Mouse (Mus musculus): Measurements from ENCODE around the gene Mlh1. TPM values are rescaled to one million over a fixed set of nuclear protein-coding genes. Genes with fewer than 3 reads are reported as not detected.

Gene Mlh1
- polyA plus RNA-seq (2015; fragmentation: Nextera tagmentation; extraction: Ambion mirVana) = 30.0 and 32.2 TPM in 2 replicates

DNA sequence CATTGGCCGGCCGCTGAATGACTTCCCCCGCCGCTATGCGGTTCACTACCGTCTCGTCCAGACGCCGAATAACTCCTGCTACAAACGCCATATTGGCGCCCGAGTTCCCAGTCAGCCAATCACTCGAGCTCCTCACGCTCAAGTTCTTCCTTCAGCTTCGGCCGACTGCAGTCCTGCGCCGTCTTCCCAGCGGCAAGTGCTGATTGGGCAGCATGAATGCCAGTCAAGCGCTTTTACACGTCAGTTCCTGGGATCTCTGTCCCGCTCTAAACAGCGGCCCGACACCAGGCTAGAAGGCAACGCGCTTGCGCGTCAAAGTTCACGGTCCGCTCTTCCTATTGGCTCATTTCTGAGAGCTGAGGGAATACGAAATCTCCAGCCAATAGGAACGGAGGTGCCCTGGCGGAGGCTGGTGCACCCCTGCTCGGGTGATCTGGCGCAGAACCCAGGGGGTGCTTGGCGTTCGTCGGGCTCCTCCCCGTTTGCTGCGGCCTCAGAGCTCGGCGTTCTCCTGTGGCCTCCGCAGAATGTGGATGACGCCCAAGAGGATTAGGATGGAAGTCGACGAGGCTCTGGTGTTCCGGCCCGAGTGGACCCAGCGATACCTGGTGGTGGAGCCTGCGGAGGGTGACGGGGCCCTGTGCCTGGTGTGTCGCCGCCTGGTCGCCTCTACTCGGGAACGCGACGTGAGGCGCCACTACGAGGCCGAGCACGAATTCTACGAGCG, at the start of gene Mlh1, which contains the start of gene Epm2aip1:
Gene Mlh1 (minus strand): TSS at position 358 of the 727 bp plus-strand sequence.
Gene Epm2aip1 (plus strand): TSS at position 496 of the 727 bp plus-strand sequence.
- peak within 1 kb of the TSS; percentile 93 for H3K9ac ChIP-seq (replicated peaks; ENCODE audit: low read depth, low read length)
- H3K36me3 ChIP-seq (ENCODE audit: control insufficient read depth, insufficient read depth) = peaks cover 2% of the 10 kb centered on the region; the same call in 1 of the 2 replicates
- no peaks in the 10 kb centered on the region for H3K27me3 ChIP-seq (replicated peaks; ENCODE audit: control insufficient read depth, insufficient read depth, low read length)
- H3K4me1 ChIP-seq (replicated peaks; ENCODE audit: control insufficient read depth, insufficient read depth, low read length) = peaks cover 38% of the 10 kb centered on the region
- H3K4me3 ChIP-seq (replicated peaks; ENCODE audit: low read length) = peak within 1 kb of the TSS; percentile 89
- ATAC-seq = peak; percentile 99
- peak within 1 kb of the TSS; percentile 83 for H3K4me2 ChIP-seq (ENCODE audit: low read length)
- no peaks in the 10 kb centered on the region for H3K9me3 ChIP-seq (ENCODE audit: control insufficient read depth, low read length)
- WGBS = under 1% methylated on average over 64 of the region's 64 CpGs
- H3K27ac ChIP-seq (ENCODE audit: low read length) = peak within 1 kb of the TSS; percentile 95

DNA sequence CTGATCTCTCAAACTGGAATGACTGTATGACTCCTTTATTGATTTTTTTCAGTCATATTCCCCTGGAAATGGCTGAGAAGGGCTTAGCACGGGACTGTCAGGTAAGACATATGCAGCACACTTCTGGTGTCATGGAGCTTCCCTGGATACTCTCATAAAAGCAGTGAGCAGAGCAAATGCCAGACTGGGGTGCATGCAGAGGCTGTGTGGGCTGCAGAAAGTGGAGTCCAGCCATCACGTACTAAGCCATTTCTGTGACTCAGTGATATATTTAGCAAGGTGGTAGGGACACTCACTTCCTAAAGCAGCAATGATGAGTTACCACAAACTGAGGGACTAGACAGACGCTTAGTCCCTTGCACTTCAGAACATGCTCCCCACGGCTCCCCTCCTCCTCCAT, 49.3 kb upstream of the Mlh1 start:
- 83% methylated on average over 4 of the region's 4 CpGs for WGBS
- Histone ChIP-seq H3K4me3 (replicated peaks; ENCODE audit: low read length) (no peak overlapping the region), H3K4me1 (replicated peaks; ENCODE audit: control insufficient read depth, insufficient read depth, low read length) (no peaks in the 10 kb centered on the region), H3K4me2 (ENCODE audit: low read length) (no peak overlapping the region), H3K27me3 (replicated peaks; ENCODE audit: control insufficient read depth, insufficient read depth, low read length) (no peaks in the 10 kb centered on the region), H3K9ac (replicated peaks; ENCODE audit: low read depth, low read length) (no peak overlapping the region), H3K27ac (ENCODE audit: low read length) (no peak overlapping the region), H3K36me3 (ENCODE audit: control insufficient read depth, insufficient read depth) (no peaks in the 10 kb centered on the region), H3K9me3 (ENCODE audit: control insufficient read depth, low read length) (no peaks in the 10 kb centered on the region)
- no peak for ATAC-seq

DNA sequence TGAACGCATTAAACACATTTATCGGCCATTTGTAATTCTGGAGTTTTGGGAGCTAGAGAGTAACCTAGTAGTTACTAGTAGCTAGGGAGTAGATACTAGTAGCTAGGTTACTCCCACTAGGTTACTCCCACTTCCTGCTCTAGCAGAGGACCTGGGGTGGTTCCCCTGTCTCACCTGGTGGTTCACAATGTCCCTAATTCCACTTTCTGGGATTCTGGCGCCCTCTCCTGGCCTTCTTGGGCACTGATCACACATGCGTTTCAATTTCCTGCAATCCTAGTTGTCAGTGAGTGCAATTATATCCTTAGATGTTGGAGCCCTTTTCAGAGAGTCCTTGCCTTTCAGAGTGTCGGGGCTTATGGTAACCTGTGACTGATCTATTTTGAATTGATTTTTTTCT, 42.6 kb upstream of the Mlh1 start:
- no peaks in the 10 kb centered on the region for H3K36me3 ChIP-seq (ENCODE audit: control insufficient read depth, insufficient read depth)
- H3K27me3 ChIP-seq (replicated peaks; ENCODE audit: control insufficient read depth, insufficient read depth, low read length) = peaks cover 36% of the 10 kb centered on the region
- ATAC-seq = no peak
- peaks cover 15% of the 10 kb centered on the region for H3K4me1 ChIP-seq (replicated peaks; ENCODE audit: control insufficient read depth, insufficient read depth, low read length)
- no peak overlapping the region for H3K4me2 ChIP-seq (ENCODE audit: low read length)
- no peak overlapping the region for H3K4me3 ChIP-seq (replicated peaks; ENCODE audit: low read length)
- H3K27ac ChIP-seq (ENCODE audit: low read length) = no peak overlapping the region
- H3K9me3 ChIP-seq (ENCODE audit: control insufficient read depth, low read length) = no peaks in the 10 kb centered on the region; the same call in 1 of the 2 replicates
- H3K9ac ChIP-seq (replicated peaks; ENCODE audit: low read depth, low read length) = no peak overlapping the region
- 35% methylated on average over 5 of the region's 5 CpGs for WGBS

DNA sequence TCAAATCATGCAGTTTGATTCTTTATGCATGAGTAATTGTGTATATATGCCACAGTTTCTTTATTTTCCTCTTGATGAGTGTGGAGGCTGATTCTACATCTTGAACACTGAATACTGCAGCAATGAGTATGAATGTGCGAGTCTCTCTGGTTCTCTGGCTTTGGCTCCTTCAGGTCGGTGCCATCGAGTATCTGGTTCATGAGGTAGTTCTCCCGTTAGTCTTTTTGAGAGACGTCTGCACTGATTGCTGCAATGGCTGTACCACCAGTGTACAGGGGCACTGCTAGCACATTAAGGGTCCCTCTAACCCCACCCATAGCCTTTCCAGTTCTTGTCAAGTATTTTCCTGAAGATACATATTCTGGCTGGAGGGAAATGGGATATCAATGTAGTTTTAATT, 42.2 kb upstream of the Mlh1 start:
- peaks cover 15% of the 10 kb centered on the region for H3K4me1 ChIP-seq (replicated peaks; ENCODE audit: control insufficient read depth, insufficient read depth, low read length)
- no peaks in the 10 kb centered on the region; the same call in 1 of the 2 replicates for H3K9me3 ChIP-seq (ENCODE audit: control insufficient read depth, low read length)
- no peaks in the 10 kb centered on the region for H3K36me3 ChIP-seq (ENCODE audit: control insufficient read depth, insufficient read depth)
- 16% methylated on average over 5 of the region's 5 CpGs for WGBS
- H3K4me3 ChIP-seq (replicated peaks; ENCODE audit: low read length) = no peak overlapping the region
- no peak overlapping the region for H3K27ac ChIP-seq (ENCODE audit: low read length)
- H3K27me3 ChIP-seq (replicated peaks; ENCODE audit: control insufficient read depth, insufficient read depth, low read length) = peaks cover 37% of the 10 kb centered on the region
- no peak for ATAC-seq
- H3K9ac ChIP-seq (replicated peaks; ENCODE audit: low read depth, low read length) = no peak overlapping the region
- no peak overlapping the region for H3K4me2 ChIP-seq (ENCODE audit: low read length)

DNA sequence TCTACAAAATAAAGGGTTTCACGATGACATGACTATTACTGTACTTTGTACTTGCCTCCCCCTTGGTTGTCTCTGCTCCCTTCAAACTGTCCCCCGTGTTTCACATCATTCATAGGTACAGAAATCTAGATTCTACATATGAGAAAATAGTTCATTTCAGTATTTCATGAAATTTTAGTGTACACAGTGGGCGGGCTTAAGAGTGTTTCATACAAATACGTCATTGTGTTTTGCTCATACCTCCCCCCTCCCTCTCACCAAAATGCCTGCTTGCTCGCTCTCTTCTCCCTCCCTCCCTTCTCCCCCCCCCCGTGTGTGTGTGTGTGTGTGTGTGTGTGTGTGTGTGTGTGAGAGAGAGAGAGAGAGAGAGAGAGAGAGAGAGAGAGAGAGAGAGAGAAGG, 41.7 kb upstream of the Mlh1 start:
- no peaks in the 10 kb centered on the region; the same call in 1 of the 2 replicates for H3K9me3 ChIP-seq (ENCODE audit: control insufficient read depth, low read length)
- H3K9ac ChIP-seq (replicated peaks; ENCODE audit: low read depth, low read length) = no peak overlapping the region
- peak overlapping the region; percentile 83 for H3K4me2 ChIP-seq (ENCODE audit: low read length)
- no peak overlapping the region for H3K27ac ChIP-seq (ENCODE audit: low read length)
- no peak overlapping the region; the same call in 1 of the 2 replicates for H3K4me3 ChIP-seq (replicated peaks; ENCODE audit: low read length)
- peaks cover 37% of the 10 kb centered on the region for H3K27me3 ChIP-seq (replicated peaks; ENCODE audit: control insufficient read depth, insufficient read depth, low read length)
- WGBS = 11% methylated on average over 4 of the region's 6 CpGs
- H3K4me1 ChIP-seq (replicated peaks; ENCODE audit: control insufficient read depth, insufficient read depth, low read length) = peaks cover 15% of the 10 kb centered on the region
- H3K36me3 ChIP-seq (ENCODE audit: control insufficient read depth, insufficient read depth) = no peaks in the 10 kb centered on the region
- ATAC-seq = no peak

DNA sequence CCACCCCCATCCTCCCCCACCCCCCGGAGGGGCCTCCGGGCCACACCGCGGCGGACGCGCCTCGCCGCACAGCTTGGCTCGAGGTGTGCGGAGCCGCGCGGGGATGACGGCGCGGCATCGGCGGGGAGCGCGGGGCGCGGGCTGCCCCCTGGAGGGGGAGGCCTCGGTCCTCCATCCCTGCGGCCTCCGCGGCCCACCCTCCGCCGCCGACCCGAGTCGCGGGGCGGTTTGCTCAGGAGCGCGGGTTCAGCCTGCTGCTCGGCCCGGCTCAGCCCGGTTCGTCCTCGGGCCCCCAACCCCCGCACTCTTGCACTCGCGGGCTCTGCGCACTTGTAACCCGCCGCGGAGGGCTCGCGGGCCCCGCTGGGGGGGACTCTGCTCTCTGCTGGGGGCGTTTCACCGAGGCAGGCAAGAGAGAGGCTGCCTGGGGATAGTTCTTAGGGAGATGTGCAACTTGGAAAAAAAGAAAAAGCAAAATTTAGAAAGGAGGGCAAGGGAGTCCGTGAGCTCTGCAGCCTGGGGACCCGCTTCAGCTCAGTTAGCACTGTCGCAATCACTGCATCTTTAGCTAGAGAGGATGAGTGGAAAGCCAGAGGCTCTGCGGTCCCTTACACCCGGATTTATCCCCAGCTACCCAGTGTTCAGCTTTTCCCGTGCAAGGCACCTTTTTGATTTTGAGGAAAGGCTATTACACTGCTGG, 41.0 kb upstream of the Mlh1 start:
- Histone ChIP-seq H3K4me1 (replicated peaks; ENCODE audit: control insufficient read depth, insufficient read depth, low read length) (peaks cover 15% of the 10 kb centered on the region), H3K9ac (replicated peaks; ENCODE audit: low read depth, low read length) (peak overlapping the region; percentile 61), H3K9me3 (ENCODE audit: control insufficient read depth, low read length) (no peaks in the 10 kb centered on the region; the same call in 1 of the 2 replicates), H3K27ac (ENCODE audit: low read length) (no peak overlapping the region), H3K36me3 (ENCODE audit: control insufficient read depth, insufficient read depth) (no peaks in the 10 kb centered on the region), H3K4me3 (replicated peaks; ENCODE audit: low read length) (peak overlapping the region; percentile 58), H3K4me2 (ENCODE audit: low read length) (peak overlapping the region; percentile 83), H3K27me3 (replicated peaks; ENCODE audit: control insufficient read depth, insufficient read depth, low read length) (peaks cover 37% of the 10 kb centered on the region)
- WGBS = under 1% methylated on average over 36 of the region's 59 CpGs
- peak; percentile 62 for ATAC-seq

DNA sequence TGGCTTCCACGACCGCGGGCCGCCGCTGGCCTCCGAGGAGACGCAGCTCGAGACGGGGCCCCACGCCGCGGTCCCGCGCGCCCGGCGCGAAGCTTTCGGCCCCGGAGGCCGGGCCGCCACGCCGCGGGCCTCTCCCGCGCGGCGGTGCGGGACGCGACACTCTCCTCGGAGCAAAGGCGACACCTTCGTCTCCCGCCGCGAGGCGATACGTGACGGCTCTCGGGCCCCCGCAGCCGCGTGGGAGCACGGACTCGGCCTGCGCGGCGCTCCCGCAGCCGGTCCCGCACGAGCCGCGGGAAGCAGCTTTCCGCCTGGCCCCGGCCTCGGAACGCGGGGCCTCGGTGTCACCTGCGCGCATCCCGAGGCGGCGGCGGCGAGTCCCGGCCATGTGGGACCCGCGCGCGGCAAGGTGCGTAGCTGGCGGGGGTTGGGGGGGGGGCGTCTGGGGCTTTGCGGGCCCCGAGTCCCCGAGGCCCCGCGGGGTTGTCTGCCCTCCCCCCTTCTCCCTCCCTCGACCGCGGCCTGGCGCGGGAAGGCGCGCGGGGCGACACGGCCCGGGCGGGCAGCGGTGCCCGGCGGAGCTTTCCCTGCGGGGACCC, 40.4 kb upstream of the Mlh1 start:
- H3K27ac ChIP-seq (ENCODE audit: low read length) = no peak overlapping the region
- ATAC-seq = peak; percentile 60
- peaks cover 37% of the 10 kb centered on the region for H3K27me3 ChIP-seq (replicated peaks; ENCODE audit: control insufficient read depth, insufficient read depth, low read length)

DNA sequence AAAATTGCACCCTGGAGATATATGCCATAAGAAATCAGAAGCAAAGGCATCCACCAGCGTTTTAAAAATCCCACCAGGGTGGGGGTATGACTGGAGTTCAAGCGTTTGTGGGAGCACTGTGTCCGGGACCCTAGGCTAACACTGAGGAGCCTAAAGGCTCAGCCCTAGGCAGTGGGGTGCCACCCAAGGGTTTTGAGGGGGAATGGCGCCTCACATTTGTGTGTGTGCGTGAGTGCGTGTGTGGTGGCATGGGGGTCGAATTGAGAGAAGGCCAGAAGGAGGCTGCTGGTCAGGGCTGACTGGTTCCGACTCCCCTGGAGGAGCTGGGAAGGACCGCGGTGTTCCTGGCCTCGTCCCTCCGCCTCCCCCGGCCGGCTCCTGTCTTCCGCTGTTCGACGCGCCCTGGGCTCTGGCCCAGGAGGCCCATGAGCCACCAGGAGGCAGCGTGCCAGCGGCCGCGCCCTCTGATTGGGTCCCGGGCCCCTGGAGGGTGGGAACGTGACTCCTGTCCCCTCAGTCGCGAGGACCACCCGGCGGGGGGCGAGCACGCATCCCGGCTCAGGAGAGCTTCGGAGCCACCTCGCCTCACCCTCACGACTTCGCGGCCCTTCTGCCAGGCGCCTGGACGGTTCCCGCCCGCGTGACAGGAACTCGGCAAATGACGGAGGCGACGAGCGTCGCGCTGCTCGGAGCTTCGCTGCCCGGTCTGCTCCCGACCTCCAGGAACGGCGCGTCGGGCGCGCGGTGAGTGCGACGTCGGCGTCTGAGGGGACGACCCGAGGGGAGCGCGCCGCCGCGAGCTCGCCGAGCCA, 39.6 kb upstream of the Mlh1 start, which contains the start of gene Trank1:
Gene Trank1 (plus strand): TSS at position 709 of the 812 bp plus-strand sequence.
- no peaks in the 10 kb centered on the region; the same call in 1 of the 2 replicates for H3K9me3 ChIP-seq (ENCODE audit: control insufficient read depth, low read length)
- H3K4me1 ChIP-seq (replicated peaks; ENCODE audit: control insufficient read depth, insufficient read depth, low read length) = peaks cover 15% of the 10 kb centered on the region
- 9% methylated on average over 68 of the region's 72 CpGs for WGBS
- H3K27ac ChIP-seq (ENCODE audit: low read length) = no peak within 1 kb of the TSS
- peak within 1 kb of the TSS; percentile 83 for H3K4me2 ChIP-seq (ENCODE audit: low read length)
- ATAC-seq = peak; percentile 66
- peak within 1 kb of the TSS; percentile 58 for H3K4me3 ChIP-seq (replicated peaks; ENCODE audit: low read length)
- H3K36me3 ChIP-seq (ENCODE audit: control insufficient read depth, insufficient read depth) = no peaks in the 10 kb centered on the region
- peak within 1 kb of the TSS; percentile 61 for H3K9ac ChIP-seq (replicated peaks; ENCODE audit: low read depth, low read length)
- H3K27me3 ChIP-seq (replicated peaks; ENCODE audit: control insufficient read depth, insufficient read depth, low read length) = peaks cover 37% of the 10 kb centered on the region

More for the DNA sequence above, 40.4 kb upstream of the Mlh1 start:
- Histone ChIP-seq H3K36me3 (ENCODE audit: control insufficient read depth, insufficient read depth) (no peaks in the 10 kb centered on the region), H3K4me1 (replicated peaks; ENCODE audit: control insufficient read depth, insufficient read depth, low read length) (peaks cover 15% of the 10 kb centered on the region), H3K9me3 (ENCODE audit: control insufficient read depth, low read length) (no peaks in the 10 kb centered on the region; the same call in 1 of the 2 replicates), H3K4me3 (replicated peaks; ENCODE audit: low read length) (peak overlapping the region; percentile 58), H3K4me2 (ENCODE audit: low read length) (peak overlapping the region; percentile 83), H3K9ac (replicated peaks; ENCODE audit: low read depth, low read length) (peak overlapping the region; percentile 61)
- WGBS = 2% methylated on average over 71 of the region's 98 CpGs
